Mouse (Mus musculus) lung, postnatal 36 days (tissue): ENCODE data around the gene Ugt2b38.
"Not testable (repeated sequence)": the region's sequence is repeated elsewhere in the genome, so short reads cannot be mapped to it uniquely, and the experiment has no call there.

ENCODE experiments used
- DNase-seq: peaks from one replicate; pipeline ENCODE4 v3.0.0; 2022; ENCODE audit warnings: mixed read lengths

The Ugt2b38 gene

GRCm38 (mm10) chr5:87424041-87424440 is at the start of gene Ugt2b38:
TSS of gene Ugt2b38 (minus strand) at chr5:87424203.
- not testable (repeated sequence) for DNase-seq

DNA sequence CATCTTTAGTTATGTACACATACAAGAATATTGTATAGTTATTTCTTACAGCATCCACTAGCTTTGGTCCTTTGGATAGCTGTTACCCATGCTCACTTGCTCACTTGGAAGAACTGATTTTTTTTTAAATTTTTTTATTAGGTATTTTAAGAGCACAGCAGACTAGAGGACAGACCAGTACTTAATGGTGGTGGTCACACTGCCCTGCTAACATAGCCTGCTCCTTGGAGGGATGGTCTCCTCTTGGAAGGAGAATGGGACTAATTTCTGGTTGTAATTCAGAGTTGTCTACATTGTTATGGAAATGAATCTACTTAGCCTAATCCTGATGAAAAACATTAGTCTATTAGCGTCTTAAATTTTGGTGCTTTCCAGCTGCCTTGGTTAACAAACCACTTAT is 34.8 kb upstream of the Ugt2b38 start:
- no peak for DNase-seq

DNA sequence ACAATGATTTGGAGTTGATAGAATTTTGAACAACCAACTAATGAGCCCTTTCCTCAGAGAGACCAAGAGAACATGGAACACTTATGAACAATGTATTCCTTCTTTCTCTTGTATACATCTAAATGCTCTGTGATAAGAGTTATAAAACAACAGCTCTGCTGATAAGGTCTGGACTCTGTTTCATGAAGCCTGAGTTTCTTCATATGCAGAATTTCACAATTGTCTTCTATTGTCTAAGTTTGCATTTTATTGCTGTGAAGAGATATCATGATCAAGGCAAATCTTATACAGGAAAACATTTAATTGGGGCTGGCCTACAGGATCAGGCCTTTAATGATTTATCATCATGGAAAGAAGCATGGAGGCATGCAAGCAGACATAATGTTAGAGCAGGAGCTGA is 33.7 kb upstream of the Ugt2b38 start:
- no peak for DNase-seq

DNA sequence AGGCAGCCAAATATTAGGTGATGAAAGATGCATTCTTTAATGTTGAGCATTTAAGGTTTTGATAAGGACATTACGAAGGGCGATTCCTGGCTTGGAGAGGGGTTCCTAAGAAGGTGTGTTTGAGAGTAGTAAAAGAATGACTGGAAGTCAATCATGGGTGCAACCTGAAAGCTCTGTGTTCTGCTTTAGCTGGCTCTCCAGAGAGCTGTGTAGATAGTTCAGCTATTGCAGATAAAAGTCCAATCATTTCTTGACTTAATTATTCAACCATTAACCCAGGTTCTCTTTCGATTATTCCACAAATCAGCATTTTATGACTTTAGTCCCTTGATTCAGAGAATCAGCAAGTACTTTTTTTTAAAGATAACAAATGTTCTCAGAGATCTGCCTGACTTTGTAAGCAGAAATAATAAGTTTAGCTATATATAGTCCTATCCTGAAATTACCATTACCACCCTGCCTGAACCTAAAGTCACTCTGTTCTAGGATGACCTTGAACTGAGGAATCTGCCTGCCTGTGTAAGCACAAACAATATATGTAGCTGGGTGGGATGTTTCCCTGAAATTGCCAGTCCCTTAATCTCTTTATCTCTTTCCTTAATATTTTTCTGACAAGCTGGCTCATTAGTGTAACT is 32.3 kb upstream of the Ugt2b38 start:
- DNase-seq, result no peak

GRCm38 (mm10) chr5:87455519-87455918 is 31.5 kb upstream of the Ugt2b38 start:
- no peak for DNase-seq

DNA sequence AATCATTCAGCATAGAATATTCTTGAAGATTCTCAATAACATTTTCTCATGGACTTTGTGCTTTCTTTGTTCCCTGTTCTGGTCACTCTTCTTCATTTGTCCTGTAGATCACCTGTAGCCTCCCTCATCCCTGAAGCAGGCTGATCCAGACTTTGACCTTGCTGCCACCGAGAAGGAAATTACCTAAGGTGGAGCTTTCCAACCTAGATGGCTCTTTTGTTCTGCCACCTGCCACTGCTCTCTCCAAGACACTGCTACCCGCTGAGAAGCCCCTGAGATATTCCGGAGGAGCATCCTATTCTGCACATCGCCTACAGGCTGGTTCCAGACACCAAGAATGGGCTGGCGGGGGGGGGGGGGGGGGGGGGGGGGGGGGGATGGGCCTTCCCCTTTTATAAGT is 28.5 kb upstream of the Ugt2b38 start:
- DNase-seq, result not testable (repeated sequence)

DNA sequence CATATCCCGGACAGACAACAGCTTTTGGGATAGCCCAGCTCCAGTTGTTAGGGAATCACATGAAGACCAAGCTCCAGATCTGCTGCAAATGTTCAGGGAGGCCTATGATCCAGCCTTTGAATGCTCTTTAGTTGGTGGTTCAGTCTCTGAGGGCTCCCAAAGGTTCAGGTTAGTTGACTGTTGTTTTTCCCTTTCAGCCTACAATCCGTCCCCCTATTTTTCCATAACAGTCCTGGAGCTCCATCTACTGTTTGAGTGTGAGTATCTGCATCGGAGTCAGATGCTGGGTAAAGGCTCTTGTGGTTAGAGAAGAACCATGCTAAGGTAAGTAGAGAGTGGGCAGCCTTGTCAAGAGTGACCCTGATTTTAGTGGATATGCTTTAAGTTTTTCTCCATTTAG is 12.3 kb upstream of the Ugt2b38 start:
- peak; percentile 2 for DNase-seq

DNA sequence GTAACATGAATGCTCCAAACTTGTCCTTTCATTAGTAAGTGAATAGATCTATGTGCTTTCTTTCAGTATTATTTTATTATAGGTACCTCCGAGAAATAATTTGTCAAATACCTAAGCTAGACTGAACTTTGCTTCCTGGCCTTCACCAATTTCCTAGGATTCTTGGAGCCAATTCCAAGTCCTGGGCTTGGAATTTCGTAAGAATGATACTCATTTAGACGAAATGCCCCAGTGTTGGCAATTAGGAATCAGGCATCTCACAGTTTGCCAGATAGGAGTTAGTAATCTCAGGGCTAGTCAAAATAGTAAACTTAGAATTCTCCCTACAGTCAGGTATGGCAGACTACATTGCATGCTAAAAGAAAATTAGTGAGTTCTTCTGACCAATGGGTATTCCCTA is 1.7 kb upstream of the Ugt2b38 start:
- DNase-seq, result no peak

DNA sequence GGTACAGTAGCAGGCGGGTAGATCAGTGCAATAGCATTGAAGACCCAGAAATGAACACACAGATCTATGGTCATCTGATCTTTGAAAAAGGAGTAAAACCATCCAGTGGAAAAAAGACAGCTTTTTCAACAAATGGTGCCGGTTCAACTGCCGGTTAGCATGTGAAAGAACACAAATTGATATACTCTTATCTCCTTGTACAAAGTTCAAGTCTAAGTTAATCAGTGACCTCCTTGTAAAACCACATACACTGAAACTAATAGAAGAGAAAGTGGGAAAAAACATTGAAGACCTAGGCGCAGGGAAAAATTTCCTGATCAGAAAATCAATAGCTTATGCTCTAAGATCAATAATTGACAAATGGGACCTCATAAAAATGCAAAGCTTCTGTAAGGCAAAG is 27.0 kb downstream of the Ugt2b38 start:
- DNase-seq, result no peak

DNA sequence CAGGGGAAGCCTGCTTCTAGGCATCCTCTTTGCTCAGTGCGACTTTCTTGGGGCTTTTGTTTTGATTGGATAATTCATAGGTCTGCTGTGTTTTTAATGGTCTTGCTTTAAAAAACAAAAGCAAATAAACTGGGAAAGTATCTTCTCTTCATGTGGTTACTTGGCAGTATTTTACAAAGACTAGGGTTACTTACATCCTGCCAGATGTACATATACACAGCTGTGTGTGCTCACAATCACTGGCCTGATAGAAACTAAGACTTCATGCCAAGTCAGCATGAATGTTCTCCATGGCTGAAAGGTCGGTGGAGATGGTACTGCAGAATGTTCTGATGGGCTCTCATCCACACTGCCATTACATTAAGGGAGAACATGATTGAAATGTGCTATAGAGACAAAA is 33.2 kb downstream of the Ugt2b38 start:
- DNase-seq, result no peak

DNA sequence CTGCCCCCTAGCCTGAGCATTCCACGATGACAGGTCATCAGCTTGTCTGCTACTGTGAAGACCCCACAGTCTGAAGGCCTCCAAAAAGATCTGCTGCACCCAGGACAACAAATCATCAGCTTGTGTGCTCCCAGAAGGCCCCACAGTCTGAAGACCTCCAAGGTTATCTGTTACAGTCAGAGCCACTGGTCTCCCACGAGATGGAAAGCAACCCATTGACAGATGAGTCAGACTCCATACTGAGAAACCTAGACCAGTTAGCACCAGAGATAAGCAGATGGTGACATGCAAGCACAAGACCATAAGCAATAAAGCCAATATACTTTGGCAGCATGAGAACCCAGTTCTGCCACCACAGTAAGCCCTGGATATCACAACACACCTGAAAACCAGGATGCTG is 43.8 kb downstream of the Ugt2b38 start:
- DNase-seq, result no peak

- no peak for DNase-seq
Measured at GRCm38 (mm10) chr5:87379825-87380224, 44.2 kb downstream of the Ugt2b38 start.

DNA sequence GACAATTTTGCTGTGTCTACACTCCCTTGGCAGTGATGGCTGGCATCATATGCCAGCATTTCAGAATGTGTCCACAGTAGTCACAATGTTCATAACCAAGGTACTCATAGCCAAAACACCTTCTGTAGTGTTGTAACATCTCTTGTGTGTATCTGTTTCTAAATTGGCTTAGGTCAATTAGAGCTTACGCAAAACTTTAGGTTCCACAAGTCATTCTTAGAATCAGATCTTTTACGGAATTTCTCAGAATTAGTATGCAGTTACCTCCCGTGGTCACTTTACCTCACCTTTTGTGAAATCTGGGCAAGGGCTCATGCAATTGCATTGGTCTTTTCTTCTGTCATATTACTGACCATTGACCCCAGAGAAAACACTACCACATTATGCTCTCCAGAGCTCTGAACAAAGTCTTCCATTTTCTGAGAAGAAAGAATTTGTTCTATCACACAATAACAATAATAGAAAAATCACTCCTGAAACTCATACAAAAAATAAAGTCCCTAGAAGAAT is 48.1 kb downstream of the Ugt2b38 start:
- DNase-seq, result no peak

- DNase-seq, result no peak
Measured at GRCm38 (mm10) chr5:87373502-87373863, 50.5 kb downstream of the Ugt2b38 start.

GRCm38 (mm10) chr5:87372788-87373501 is 51.1 kb downstream of the Ugt2b38 start:
- DNase-seq, result not testable (repeated sequence)
